Mouse (Mus musculus) CH12.LX (cell line): ENCODE measurements around the gene Sstr5.

Experiments
- CHD2 ChIP-seq: IDR thresholded peaks from 2 replicates; pipeline ENCODE4 v1.6.1; 2011; ENCODE audit warnings: low read length, improper control_type of control experiment
- E2F4 ChIP-seq: IDR thresholded peaks from 2 replicates; pipeline ENCODE4 v1.6.1; 2011; ENCODE audit warnings: low read depth, low read length, improper control_type of control experiment; ENCODE audit not compliant: insufficient replicate concordance
- EP300 ChIP-seq: IDR thresholded peaks from 2 replicates; pipeline ENCODE4 v1.6.1; 2011; ENCODE audit warnings: low read length, improper control_type of control experiment
- ETS1 ChIP-seq: conservative IDR thresholded peaks from 2 replicates; pipeline ENCODE4 v1.6.1; 2012; ENCODE audit warnings: low read depth, mild to moderate bottlenecking, inconsistent platforms, low read length, improper control_type of control experiment, moderate library complexity
- IRF4 ChIP-seq: IDR thresholded peaks from 2 replicates; pipeline ENCODE4 v1.6.1; 2014; ENCODE audit warnings: low read depth, mild to moderate bottlenecking, inconsistent platforms, low read length, improper control_type of control experiment
- MAFK ChIP-seq: IDR thresholded peaks from 2 replicates; pipeline ENCODE4 v1.6.1; 2011; ENCODE audit warnings: low read length, improper control_type of control experiment; ENCODE audit not compliant: insufficient replicate concordance
- NELFE ChIP-seq: IDR thresholded peaks from 2 replicates; pipeline ENCODE4 v1.6.1; 2011; ENCODE audit warnings: low read depth, low read length, improper control_type of control experiment
- POLR2A ChIP-seq: IDR thresholded peaks from 2 replicates; pipeline ENCODE4 v1.6.1; 2011; ENCODE audit warnings: low read depth, mild to moderate bottlenecking, improper control_type of control experiment, low read length
- POLR2AphosphoS2 ChIP-seq: IDR thresholded peaks from 2 replicates; pipeline ENCODE4 v1.6.1; 2011; ENCODE audit warnings: low read depth, low read length, improper control_type of control experiment
- UBTF ChIP-seq: IDR thresholded peaks from 2 replicates; pipeline ENCODE4 v1.6.1; 2012; ENCODE audit warnings: low read depth, mild to moderate bottlenecking, inconsistent platforms, low read length, improper control_type of control experiment, moderate library complexity
- ZC3H11A ChIP-seq: IDR thresholded peaks from 2 replicates; pipeline ENCODE4 v1.6.1; 2012; ENCODE audit warnings: low read depth, mild to moderate bottlenecking, inconsistent platforms, low read length, improper control_type of control experiment

GRCm38 (mm10) chr17:25518144-25518543 lies 21.1 kb upstream of the Sstr5 start:
- TF ChIP-seq POLR2A = no peak
- TF ChIP-seq E2F4 = no peak
- TF ChIP-seq NELFE = no peak
- TF ChIP-seq POLR2AphosphoS2 = no peak
- no peak for TF ChIP-seq ZC3H11A
- TF ChIP-seq MAFK = no peak
- no peak for TF ChIP-seq EP300
- TF ChIP-seq UBTF = no peak
- TF ChIP-seq CHD2 = no peak
- TF ChIP-seq ETS1 = no peak
- TF ChIP-seq IRF4 = no peak
